Mouse (Mus musculus): ENCODE measurements around the gene Erbb3.

- TF ChIP-seq POLR2A (IDR thresholded peaks at IDR 0.05; ENCODE audit: borderline replicate concordance, extremely low read depth, low read depth, low read length): no peak
- no peak for TF ChIP-seq CTCF (IDR thresholded peaks at IDR 0.05; ENCODE audit: insufficient read depth, low read length)
Observed at GRCm38 (mm10) chr10:128535206-128535605, 54.2 kb downstream of the Erbb3 start.

Data from lung, adult 2 months (tissue).